In genomic region chr13:113867736-113868135, GRCm38 (mm10) we compare ENCODE assay signal across 16 mouse cellular contexts.
DNase-seq lines count a peak whose midpoint lies in the region; ATAC-seq and TF ChIP-seq lines count a peak whose summit lies in the region.
"Had no signal": no experiment of that assay in that cellular context is flagged by ENCODE, and none has a peak within 500 bp of the region (broad histone marks: within the 10 kb centered on the region; RNA-seq: fewer than 3 reads in every experiment).

No protein-coding gene starts in this region.

- no peaks in the 10 kb centered on the region for H3K9me3 ChIP-seq in heart, embryonic 10.5 days
- no peaks in the 10 kb centered on the region for H3K9me3 ChIP-seq in liver, embryonic 14.5 days (ENCODE audit: control insufficient read depth, low read length)
- H3K9me3 ChIP-seq in liver, embryonic 11.5 days (ENCODE audit: control insufficient read depth, low read length), result no peaks in the 10 kb centered on the region

- no peak overlapping the region for H3K4me3 ChIP-seq in heart, embryonic 10.5 days
- no peak overlapping the region for H3K4me3 ChIP-seq in liver, embryonic 14.5 days (ENCODE audit: insufficient read depth in 1 of 2, low read depth in 2 of 2, low read length in 2 of 2)
- no peak overlapping the region for H3K4me3 ChIP-seq in liver, embryonic 11.5 days (ENCODE audit: low read depth, low read length)
- H3K4me3 ChIP-seq: megakaryocyte, embryonic 14.5 days had no signal

- no peaks in the 10 kb centered on the region for H3K36me3 ChIP-seq in heart, embryonic 10.5 days
- H3K36me3 ChIP-seq in liver, embryonic 14.5 days (replicated peaks; ENCODE audit: control insufficient read depth, insufficient read depth, low read depth), result no peaks in the 10 kb centered on the region
- H3K36me3 ChIP-seq in liver, embryonic 11.5 days (ENCODE audit: control insufficient read depth, insufficient read depth, low read length), result no peaks in the 10 kb centered on the region

- H3K27me3 ChIP-seq in heart, embryonic 10.5 days (ENCODE audit: insufficient read depth, poor library complexity, severe bottlenecking), result no peaks in the 10 kb centered on the region
- no peaks in the 10 kb centered on the region for H3K27me3 ChIP-seq in liver, embryonic 14.5 days (ENCODE audit: control insufficient read depth, insufficient read depth, low read length)
- H3K27me3 ChIP-seq in liver, embryonic 11.5 days (replicated peaks; ENCODE audit: control insufficient read depth, insufficient read depth, low read length), result no peaks in the 10 kb centered on the region
- H3K27me3 ChIP-seq: CH12.LX; megakaryocyte, embryonic 14.5 days had no signal

- H3K4me1 ChIP-seq in heart, embryonic 10.5 days, result peaks cover 36% of the 10 kb centered on the region
- peaks cover 3 to 28% of the 10 kb centered on the region in 2 experiments for H3K4me1 ChIP-seq in liver, embryonic 14.5 days (replicated peaks; ENCODE audit: control insufficient read depth in 2 of 2, insufficient read depth in 2 of 2, low read length in 1 of 2)
- peaks cover 17% of the 10 kb centered on the region for H3K4me1 ChIP-seq in liver, embryonic 11.5 days (replicated peaks; ENCODE audit: control insufficient read depth, insufficient read depth, low read length)

- no peak overlapping the region for H3K4me2 ChIP-seq in liver, embryonic 14.5 days (ENCODE audit: low read depth)
- no peak overlapping the region for H3K4me2 ChIP-seq in liver, embryonic 11.5 days

- DNase-seq in heart, adult 11 months, result peak; percentile 49
- no peak for DNase-seq in heart, embryonic 10.5 days (ENCODE audit: low spot score)
- no peak for DNase-seq in liver, embryonic 14.5 days (ENCODE audit: low read depth in 3 of 3, low spot score in 3 of 3)
- DNase-seq in liver, embryonic 11.5 days (ENCODE audit: low spot score), result no peak
- DNase-seq in 416B (ENCODE audit: low read depth) (peak; percentile 61), adipocyte (ENCODE audit: low spot score) (peak; percentile 30)
- no peak for DNase-seq in cerebellum, adult 18-20 months
- DNase-seq in embryo, embryonic 10 days (ENCODE audit: low spot score), result no peak
- DNase-seq: cerebellum, adult 11-12 months; heart, adult 18-20 months; heart, postnatal 14 days; right cerebral cortex, postnatal 4 days; thymus, postnatal 4 days had no signal

- no peak overlapping the region for H3K27ac ChIP-seq in heart, embryonic 10.5 days
- H3K27ac ChIP-seq in liver, embryonic 14.5 days, result no peak overlapping the region
- H3K27ac ChIP-seq in liver, embryonic 11.5 days (ENCODE audit: low read depth, low read length), result no peak overlapping the region

- TF ChIP-seq EP300 in liver, embryonic 14.5 days (IDR thresholded peaks at IDR 0.05; ENCODE audit: low read depth), result no peak

- no peak overlapping the region for H3K9ac ChIP-seq in liver, embryonic 14.5 days (replicated peaks)
- no peak overlapping the region for H3K9ac ChIP-seq in liver, embryonic 11.5 days (ENCODE audit: low read depth, low read length)

- TF ChIP-seq CTCF in liver, embryonic 14.5 days (IDR thresholded peaks at IDR 0.05; ENCODE audit: low read depth), result peak; percentile 16; the same call in 1 of the 2 replicates

- ATAC-seq in liver, embryonic 14.5 days (ENCODE audit: insufficient read depth), result no peak
- no peak for ATAC-seq in liver, embryonic 11.5 days (replicated peaks; ENCODE audit: low FRiP score)
- ATAC-seq: hindbrain, embryonic 16.5 days had no signal

- 85% methylated on average over 2 of the region's 2 CpGs for WGBS in heart, embryonic 10.5 days
- 76% methylated on average over 2 of the region's 2 CpGs for WGBS in liver, embryonic 14.5 days (ENCODE audit: insufficient replicate concordance)
- WGBS in liver, embryonic 11.5 days, result 86% methylated on average over 2 of the region's 2 CpGs

Comparison
In these comparisons a context has a peak if more than half of its experiments do, and no peak if none do; other contexts are left out.
1. DNase-seq: peak in heart, adult 11 months (single experiment), 416B (single experiment) and adipocyte (single experiment); none in heart, embryonic 10.5 days (single experiment), liver, embryonic 14.5 days (0 of 3), liver, embryonic 11.5 days (single experiment), cerebellum, adult 18-20 months (0 of 2) and embryo, embryonic 10 days (single experiment).